Mouse (Mus musculus) cerebellum, adult 2 months (tissue): ENCODE measurements around the gene Znhit6.

Experiments
- CTCF ChIP-seq: fragments of 200-500 bp; IDR thresholded peaks from 2 replicates; pipeline ENCODE4 v1.5.1; 2011; ENCODE audit warnings: low read depth, mild to moderate bottlenecking, control low read depth, low read length, moderate library complexity, borderline replicate concordance; ENCODE audit not compliant: insufficient read depth
- POLR2A ChIP-seq: fragments of 200-500 bp; IDR thresholded peaks from 2 replicates; pipeline ENCODE4 v1.6.1; 2011; ENCODE audit warnings: low read length, control low read depth, borderline replicate concordance; ENCODE audit not compliant: insufficient read depth

DNA sequence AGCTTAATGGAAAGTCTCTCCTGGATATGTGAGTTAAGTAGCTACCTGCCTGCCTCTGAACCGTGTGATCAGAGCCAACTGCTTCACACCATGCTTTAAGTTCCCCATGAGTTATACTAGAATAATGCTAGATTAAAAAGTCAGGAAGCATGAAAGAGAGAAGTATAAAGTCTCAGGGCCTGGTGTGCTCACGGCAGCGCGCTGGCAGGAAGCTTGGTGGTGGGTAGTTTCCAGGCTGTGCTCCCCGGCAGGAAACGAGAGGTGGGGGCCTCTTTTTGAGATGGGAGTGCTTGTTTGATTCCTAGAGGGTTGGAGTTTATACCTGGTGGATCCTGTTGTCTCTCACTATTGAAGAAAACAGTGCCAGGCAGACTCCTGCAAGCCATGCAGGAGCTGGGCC lies 19.3 kb downstream of the Znhit6 start:
- TF ChIP-seq POLR2A = no peak
- TF ChIP-seq CTCF = no peak
